Mouse (Mus musculus) thymus, adult 2 months (tissue): ENCODE measurements at regions not wholly inside any gene's neighbourhood (a gene's known extent, or its start where the extent isn't known, plus 50 kb on each side); places are given as distances from the start of the nearest gene placed in this dataset.

Source experiments
- CTCF ChIP-seq: fragments of 200-500 bp; IDR thresholded peaks from 2 replicates; pipeline ENCODE4 v1.5.1; 2012; ENCODE audit warnings: mild to moderate bottlenecking, control low read depth, low read length, moderate library complexity, borderline replicate concordance; ENCODE audit not compliant: control insufficient read depth, poor library complexity, insufficient read depth; ENCODE audit errors: extremely low read depth
- POLR2A ChIP-seq: fragments of 200-500 bp; IDR thresholded peaks from 2 replicates; pipeline ENCODE4 v1.6.1; 2012; ENCODE audit warnings: mild to moderate bottlenecking, low read length, control low read depth, moderate library complexity; ENCODE audit not compliant: control insufficient read depth, poor library complexity, insufficient read depth; ENCODE audit errors: extremely low read depth

DNA sequence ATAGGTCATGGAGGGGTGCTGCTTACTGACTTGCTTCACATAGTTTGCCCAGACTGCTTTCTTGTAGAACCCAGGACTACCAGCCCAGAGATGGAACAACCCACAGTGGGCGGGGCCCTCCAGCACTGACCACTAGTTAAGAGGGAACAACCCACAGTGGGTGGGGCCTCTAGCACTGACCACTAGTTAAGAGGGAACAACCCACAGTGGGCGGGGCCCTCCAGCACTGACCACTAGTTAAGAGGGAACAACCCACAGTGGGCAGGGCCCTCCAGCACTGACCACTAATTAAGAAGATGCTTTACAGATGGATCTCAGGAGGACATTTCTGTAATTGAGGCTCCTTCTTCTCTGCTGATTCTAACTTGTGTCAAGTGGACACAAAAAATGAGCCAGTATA is 180.0 kb upstream of the Tbc1d2b start:
- TF ChIP-seq POLR2A (no peak), CTCF (no peak)
